Mouse (Mus musculus) heart, embryonic 15.5 days (tissue): Measurements from ENCODE around the gene Xiap. TPM values are rescaled to one million over a fixed set of nuclear protein-coding genes. Genes with fewer than 3 reads are reported as not detected.

Experiments
- ATAC-seq: fragments of 200-750 bp; cut with Nextera tagmentation; replicated peaks from 2 replicates; pipeline ENCODE4 v1.8.0; 2017; ENCODE audit warnings: low read depth, moderate TSS enrichment; ENCODE audit not compliant: insufficient number of reproducible peaks, insufficient read depth, low FRiP score
- H3K27ac ChIP-seq: fragments of 300-500 bp; sonication (generic); 2 replicates; pipeline ENCODE4 v1.5.1; 2015; ENCODE audit warnings: mild to moderate bottlenecking, inconsistent platforms
- H3K27me3 ChIP-seq: fragments of 300-500 bp; sonication (generic); 2 replicates; pipeline ENCODE4 v1.6.1; 2015; ENCODE audit warnings: inconsistent platforms
- H3K36me3 ChIP-seq: fragments of 300-500 bp; sonication (generic); 2 replicates; pipeline ENCODE4 v1.6.1; 2015; ENCODE audit warnings: mild to moderate bottlenecking, inconsistent platforms
- H3K4me1 ChIP-seq: fragments of 300-500 bp; sonication (generic); replicated peaks from 2 replicates; pipeline ENCODE4 v1.6.1; 2015; ENCODE audit warnings: inconsistent platforms
- H3K4me2 ChIP-seq: fragments of 300-500 bp; sonication (generic); 2 replicates; pipeline ENCODE4 v1.6.1; 2015; ENCODE audit warnings: inconsistent platforms, mild to moderate bottlenecking, moderate library complexity
- H3K4me3 ChIP-seq: fragments of 300-500 bp; sonication (generic); 2 replicates; pipeline ENCODE4 v1.5.1; 2015; ENCODE audit warnings: mild to moderate bottlenecking, inconsistent platforms
- H3K9ac ChIP-seq: fragments of 300-500 bp; sonication (generic); 2 replicates; pipeline ENCODE4 v1.6.1; 2015; ENCODE audit warnings: mild to moderate bottlenecking, inconsistent platforms
- H3K9me3 ChIP-seq: fragments of 300-500 bp; sonication (generic); replicated peaks from 2 replicates; pipeline ENCODE4 v1.6.1; 2016; ENCODE audit warnings: inconsistent platforms
- WGBS: fragments of 180-500 bp; shearing (Covaris S2); methylation state at CpG from one replicate; pipeline ENCODE4 v1.1.7; 2015; ENCODE audit warnings: mixed read lengths; 5-methylcytosine and 5-hydroxymethylcytosine counted together
- polyA plus RNA-seq: library from polyadenylated mRNA; unstranded; fragments of >200 nt; fragmentation: Nextera tagmentation; extraction: Ambion mirVana; gene quantifications from 2 replicates; pipeline ENCODE4 v1.2.1, GENCODE M21; 2015

Gene Xiap
- polyA plus RNA-seq, 1 experiment from 2014 or later: 10.3 TPM

- H3K36me3 ChIP-seq: no peaks in the 10 kb centered on the region
- H3K27me3 ChIP-seq: no peaks in the 10 kb centered on the region
- no peaks in the 10 kb centered on the region for H3K9me3 ChIP-seq
- no peak overlapping the region for H3K4me2 ChIP-seq
- WGBS: 69% methylated on average over 5 of the region's 5 CpGs
- no peak overlapping the region for H3K9ac ChIP-seq
- H3K27ac ChIP-seq: no peak overlapping the region
- ATAC-seq: no peak
- 0 out of 2 replicates have a peak, but pooled peaks cover 2% of the 10 kb centered on the region for H3K4me1 ChIP-seq
- no peak overlapping the region for H3K4me3 ChIP-seq
Observed at GRCm38 (mm10) chrX:42088136-42088535, 28.7 kb downstream of the Xiap start.

- WGBS: 81% methylated on average over 6 of the region's 6 CpGs
- no peak overlapping the region for H3K9ac ChIP-seq
- H3K27ac ChIP-seq: no peak overlapping the region
- no peaks in the 10 kb centered on the region for H3K4me1 ChIP-seq
- H3K9me3 ChIP-seq: no peaks in the 10 kb centered on the region
- H3K4me3 ChIP-seq: no peak overlapping the region
- peaks cover 29% of the 10 kb centered on the region for H3K36me3 ChIP-seq
- no peaks in the 10 kb centered on the region for H3K27me3 ChIP-seq
- H3K4me2 ChIP-seq: no peak overlapping the region
- ATAC-seq: no peak
Observed at GRCm38 (mm10) chrX:42107137-42107536, 47.7 kb downstream of the Xiap start.

GRCm38 (mm10) chrX:42110585-42110984 is 51.1 kb downstream of the Xiap start:
- Histone ChIP-seq H3K9me3 (no peaks in the 10 kb centered on the region), H3K4me3 (no peak overlapping the region), H3K36me3 (peaks cover 16% of the 10 kb centered on the region), H3K4me1 (no peaks in the 10 kb centered on the region), H3K9ac (no peak overlapping the region), H3K27me3 (no peaks in the 10 kb centered on the region), H3K27ac (no peak overlapping the region), H3K4me2 (no peak overlapping the region)
- 79% methylated on average over 1 of the region's 1 CpGs for WGBS
- no peak for ATAC-seq

GRCm38 (mm10) chrX:42119442-42120048 is 60.1 kb downstream of the Xiap start:
- Histone ChIP-seq H3K36me3 (no peaks in the 10 kb centered on the region), H3K4me1 (no peaks in the 10 kb centered on the region), H3K27ac (no peak overlapping the region), H3K9ac (no peak overlapping the region), H3K27me3 (no peaks in the 10 kb centered on the region), H3K4me3 (no peak overlapping the region), H3K9me3 (no peaks in the 10 kb centered on the region), H3K4me2 (no peak overlapping the region)
- WGBS: 75% methylated on average over 6 of the region's 6 CpGs
- no peak for ATAC-seq

GRCm38 (mm10) chrX:42124963-42125697 is 65.7 kb downstream of the Xiap start:
- ATAC-seq: no peak

GRCm38 (mm10) chrX:42139882-42140281 is 80.4 kb downstream of the Xiap start:
- 22% methylated on average over 9 of the region's 9 CpGs for WGBS
- H3K27me3 ChIP-seq: no peaks in the 10 kb centered on the region
- H3K4me3 ChIP-seq: no peak overlapping the region
- H3K36me3 ChIP-seq: no peaks in the 10 kb centered on the region
- ATAC-seq: peak; percentile 79
- no peak overlapping the region for H3K9ac ChIP-seq
- no peaks in the 10 kb centered on the region; the same call in 1 of the 2 replicates for H3K4me1 ChIP-seq
- peak overlapping the region; percentile 74 for H3K27ac ChIP-seq
- peak overlapping the region; percentile 18; the same call in 1 of the 2 replicates for H3K4me2 ChIP-seq
- H3K9me3 ChIP-seq: no peaks in the 10 kb centered on the region

More at GRCm38 (mm10) chrX:42124963-42125697, 65.7 kb downstream of the Xiap start:
- WGBS: 66% methylated on average over 5 of the region's 5 CpGs
- Histone ChIP-seq H3K4me2 (no peak overlapping the region), H3K4me3 (no peak overlapping the region), H3K27ac (no peak overlapping the region), H3K9me3 (no peaks in the 10 kb centered on the region), H3K36me3 (no peaks in the 10 kb centered on the region), H3K27me3 (no peaks in the 10 kb centered on the region), H3K9ac (no peak overlapping the region), H3K4me1 (no peaks in the 10 kb centered on the region)

GRCm38 (mm10) chrX:42142620-42143019 is 83.1 kb downstream of the Xiap start:
- H3K36me3 ChIP-seq: no peaks in the 10 kb centered on the region
- ATAC-seq: no peak
- no peaks in the 10 kb centered on the region; the same call in 1 of the 2 replicates for H3K4me1 ChIP-seq
- H3K4me2 ChIP-seq: no peak overlapping the region
- H3K27ac ChIP-seq: no peak overlapping the region
- no peaks in the 10 kb centered on the region for H3K9me3 ChIP-seq
- no peaks in the 10 kb centered on the region for H3K27me3 ChIP-seq
- 80% methylated on average over 3 of the region's 3 CpGs for WGBS
- H3K9ac ChIP-seq: no peak overlapping the region
- no peak overlapping the region for H3K4me3 ChIP-seq

GRCm38 (mm10) chrX:42143991-42144390 is 84.5 kb downstream of the Xiap start:
- H3K9ac ChIP-seq: no peak overlapping the region
- no peak overlapping the region for H3K4me3 ChIP-seq
- no peak overlapping the region for H3K4me2 ChIP-seq
- H3K27me3 ChIP-seq: no peaks in the 10 kb centered on the region
- WGBS: 67% methylated on average over 4 of the region's 4 CpGs
- H3K27ac ChIP-seq: no peak overlapping the region
- peaks cover 4% of the 10 kb centered on the region for H3K4me1 ChIP-seq
- no peaks in the 10 kb centered on the region for H3K36me3 ChIP-seq
- no peaks in the 10 kb centered on the region for H3K9me3 ChIP-seq
- no peak for ATAC-seq

- H3K9ac ChIP-seq: no peak overlapping the region
- H3K27me3 ChIP-seq: no peaks in the 10 kb centered on the region
- ATAC-seq: no peak
- H3K4me3 ChIP-seq: peak overlapping the region; percentile 52
- H3K4me1 ChIP-seq: peaks cover 4% of the 10 kb centered on the region
- H3K4me2 ChIP-seq: peak overlapping the region; percentile 56
- peak overlapping the region; percentile 95 for H3K27ac ChIP-seq
- no peaks in the 10 kb centered on the region for H3K9me3 ChIP-seq
- WGBS: 29% methylated on average over 5 of the region's 5 CpGs
- no peaks in the 10 kb centered on the region for H3K36me3 ChIP-seq
Observed at GRCm38 (mm10) chrX:42148016-42148451, 88.6 kb downstream of the Xiap start.

- 4% methylated on average over 52 of the region's 76 CpGs for WGBS
- peaks cover 4% of the 10 kb centered on the region for H3K4me1 ChIP-seq
- peak within 1 kb of the TSS; percentile 69 for H3K4me3 ChIP-seq
- H3K27ac ChIP-seq: peak within 1 kb of the TSS; percentile 99
- peak; percentile 82 for ATAC-seq
- H3K9me3 ChIP-seq: no peaks in the 10 kb centered on the region
- H3K36me3 ChIP-seq: no peaks in the 10 kb centered on the region
- H3K27me3 ChIP-seq: no peaks in the 10 kb centered on the region
- H3K4me2 ChIP-seq: peak within 1 kb of the TSS; percentile 56
- peak within 1 kb of the TSS; percentile 92 for H3K9ac ChIP-seq
Observed at GRCm38 (mm10) chrX:42148788-42149556, 89.5 kb downstream of the Xiap start, which contains the start of gene Stag2. Gene Stag2 (plus strand): TSS chrX:42149317.
